ENCODE assay signal across 8 mouse cellular contexts in the genomic region with DNA sequence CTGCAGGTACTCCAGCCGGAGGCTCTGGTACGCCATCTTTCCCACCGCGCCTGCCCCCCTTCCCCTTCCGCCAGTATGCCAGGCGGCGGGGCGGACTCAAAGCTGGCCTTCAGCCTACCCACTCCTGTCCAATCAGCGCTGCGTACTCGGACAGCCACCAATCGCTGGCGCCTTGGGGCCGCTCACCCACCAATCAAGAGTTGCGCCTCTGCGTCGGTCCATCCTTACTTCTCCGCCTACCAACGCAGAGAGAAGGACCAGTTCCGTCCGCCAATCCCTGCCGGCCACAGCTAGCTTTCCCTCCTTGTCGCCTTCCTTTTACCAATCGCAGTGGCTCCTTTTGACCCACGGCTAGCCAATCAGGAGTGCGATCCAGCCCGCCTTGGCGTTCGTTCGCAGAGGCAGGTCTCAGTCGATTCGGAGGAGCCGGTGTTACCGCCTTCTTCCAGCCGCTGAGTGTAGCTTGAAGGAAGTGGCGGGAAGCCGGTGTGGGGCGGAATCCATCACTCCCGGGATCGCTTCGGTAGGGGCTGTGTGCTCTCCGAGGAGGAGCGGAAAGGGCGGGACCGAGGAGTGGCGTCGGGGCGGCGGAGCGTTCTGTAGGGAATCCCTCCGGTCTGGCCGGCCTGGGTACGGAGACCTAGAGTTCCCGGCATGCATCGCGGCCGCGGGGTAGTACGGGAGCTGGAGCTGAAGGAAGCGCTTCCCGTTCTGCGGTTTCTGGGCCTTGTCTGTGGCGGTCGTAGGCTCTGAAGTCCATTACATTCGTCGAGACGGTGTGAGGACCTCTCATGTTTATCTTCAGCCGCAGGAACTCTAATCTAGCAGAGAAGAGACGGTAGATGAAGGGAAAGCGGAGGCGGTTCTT. TPM values are rescaled to one million over a fixed set of nuclear protein-coding genes. Genes with fewer than 3 reads are reported as not detected.
DNase-seq lines count a peak whose midpoint lies in the region; ATAC-seq and TF ChIP-seq lines count a peak whose summit lies in the region.

A gene (plus strand): TSS at position 411 of the 868 bp plus-strand sequence.
A gene (minus strand): TSS at position 641 of the 868 bp plus-strand sequence.

- H3K9me3 ChIP-seq in megakaryocyte, embryonic 14.5 days = no peaks in the 10 kb centered on the region

- TF ChIP-seq POLR2A in cortical plate, adult 2 months (IDR thresholded peaks at IDR 0.05; ENCODE audit: extremely low read depth, insufficient read depth, low read length) = peak; percentile 60; the same call in 1 of the 2 replicates

- H3K36me3 ChIP-seq in megakaryocyte, embryonic 14.5 days (replicated peaks; ENCODE audit: low read length) = peaks cover 55% of the 10 kb centered on the region

- peak within 1 kb of the TSS; percentile 64 for H3K4me3 ChIP-seq in cortical plate, adult 2 months (ENCODE audit: insufficient read depth, low read length)
- H3K4me3 ChIP-seq in megakaryocyte, embryonic 14.5 days (replicated peaks) = peak within 1 kb of the TSS; percentile 98

- peak; percentile 96 for ATAC-seq in activated CD4-positive, CD25-positive, alpha-beta regulatory T cell, adult 4 months

- TF ChIP-seq CTCF in cortical plate, adult 2 months (IDR thresholded peaks at IDR 0.05; ENCODE audit: extremely low read depth, insufficient read depth, low read length) = no peak

- DNase-seq in gastrocnemius, adult 8-10 months (ENCODE audit: low spot score in 2 of 2) = peak; percentile 98
- peak; percentile 95 for DNase-seq in hindlimb bud, embryonic 11.5 days (ENCODE audit: extremely low spot score, low read depth, low spot score)
- DNase-seq in left cerebral cortex, adult 8-10 months (ENCODE audit: low spot score in 2 of 2) = peak; percentile 95 to 100
- DNase-seq in right cerebral cortex, postnatal 10 days (ENCODE audit: low spot score in 2 of 2) = peak; percentile 99 to 100
- peak; percentile 90 for DNase-seq in urinary bladder, postnatal 25 days (ENCODE audit: low spot score)

- peaks cover 3% of the 10 kb centered on the region; the same call in 1 of the 2 replicates for H3K4me1 ChIP-seq in cortical plate, adult 2 months (ENCODE audit: control insufficient read depth, insufficient read depth, low read length)
- peaks cover 68% of the 10 kb centered on the region for H3K4me1 ChIP-seq in megakaryocyte, embryonic 14.5 days

- H3K27ac ChIP-seq in cortical plate, adult 2 months (ENCODE audit: insufficient read depth, low read length) = 0 out of 2 replicates have a peak within 1 kb of the TSS, but pooled peaks have one; percentile 24

- H3K27me3 ChIP-seq in megakaryocyte, embryonic 14.5 days (replicated peaks) = no peaks in the 10 kb centered on the region

RNA-seq across cellular contexts. Expression of the first gene that starts in this region (rescaled TPM):
- 10 to 100 TPM; 14.3 to 22.6 TPM for polyA plus RNA-seq in activated CD4-positive, CD25-positive, alpha-beta regulatory T cell, adult 4 months (2017; shearing (Covaris generic))
- polyA plus RNA-seq in cortical plate, adult 2 months (2012; rRNA removed) = 10.6 and 11.5 TPM in 2 replicates
- total RNA-seq in gastrocnemius, adult 8-10 months (2022) = 1 to 10 TPM; 3.6 to 6.5 (median 4.6) TPM
- total RNA-seq in left cerebral cortex, adult 8-10 months (2022) = 10 to 100 TPM; 16.8 to 21.3 (median 18.4) TPM
- 1.4 TPM in 1 of 2 replicates, not detected in the other for polyA plus RNA-seq in megakaryocyte, embryonic 14.5 days (2012; ENCODE audit: insufficient read depth, low replicate concordance)

RNA-seq across cellular contexts. Expression of the second gene that starts in this region (rescaled TPM):
- polyA plus RNA-seq in activated CD4-positive, CD25-positive, alpha-beta regulatory T cell, adult 4 months (2017; shearing (Covaris generic)) = 100 to 1,000 TPM; 128 to 130 TPM
- 17.6 and 17.8 TPM in 2 replicates for polyA plus RNA-seq in cortical plate, adult 2 months (2012; rRNA removed)
- total RNA-seq in gastrocnemius, adult 8-10 months (2022) = 10 to 100 TPM in 3 of 4 experiments, 1 to 10 TPM in 1; 9.8 to 15.4 (median 13.4) TPM
- total RNA-seq in left cerebral cortex, adult 8-10 months (2022) = 10 to 100 TPM; 22.0 to 24.3 (median 23.4) TPM
- 3.4 and 28.6 TPM in 2 replicates for polyA plus RNA-seq in megakaryocyte, embryonic 14.5 days (2012; ENCODE audit: insufficient read depth, low replicate concordance)

Comparison
In these comparisons a context has a peak if more than half of its experiments do, and no peak if none do; other contexts are left out.
1. Peak in every context shown above with its lines: DNase-seq, ATAC-seq, H3K4me3 ChIP-seq and H3K27ac ChIP-seq.